Mouse (Mus musculus): ENCODE measurements around the gene Usp35.

DNA sequence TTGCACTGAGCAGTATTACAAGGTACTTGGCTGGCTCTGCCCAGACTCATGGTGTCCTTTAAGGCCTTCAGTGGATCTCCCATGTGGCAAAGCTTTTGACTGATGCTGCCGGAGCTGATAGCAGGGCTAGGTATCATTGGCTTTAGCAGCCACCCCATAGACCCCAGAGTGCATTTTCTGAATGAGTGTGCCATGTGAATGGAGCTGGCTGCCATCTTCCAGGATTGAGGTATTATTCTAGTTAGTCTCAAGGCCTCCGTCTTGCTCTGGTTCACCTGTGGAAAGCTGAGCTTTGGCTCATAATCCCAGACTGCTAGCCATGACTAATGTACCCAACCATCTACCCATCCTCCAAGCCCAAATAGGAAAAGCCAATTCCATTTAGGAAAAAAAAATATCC is 25.0 kb downstream of the Usp35 start:
- TF ChIP-seq CTCF (IDR thresholded peaks at IDR 0.05; ENCODE audit: borderline replicate concordance, control insufficient read depth, extremely low read depth, insufficient read depth, low read length, poor library complexity) (no peak), POLR2A (IDR thresholded peaks at IDR 0.05; ENCODE audit: control insufficient read depth, extremely low read depth, insufficient read depth, low read length, poor library complexity) (no peak)

Data from thymus, adult 2 months (tissue).